Mouse (Mus musculus): Measurements from ENCODE around the gene Olfr608.
"Not testable (repeated sequence)": the region's sequence is repeated elsewhere in the genome, so short reads cannot be mapped to it uniquely, and the experiment has no call there.

The Olfr608 gene

DNA sequence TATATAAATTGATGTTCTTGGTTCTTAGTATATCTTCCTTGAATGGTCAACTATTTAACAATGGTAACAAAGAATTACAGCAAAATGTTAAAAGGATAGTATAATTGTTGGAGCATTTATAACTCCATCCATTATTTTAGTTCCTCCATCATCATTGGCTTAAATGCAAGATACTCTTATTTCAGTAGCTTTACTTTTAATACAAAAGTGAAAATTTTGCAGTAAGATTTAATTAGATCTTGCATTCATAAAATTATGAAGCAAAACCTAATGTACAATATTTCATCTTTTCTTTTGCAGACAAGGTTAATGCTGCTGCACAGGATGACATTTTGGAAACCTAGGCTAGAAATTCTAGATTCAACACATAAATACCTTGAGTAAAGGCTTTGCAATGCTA, at the start of gene Olfr608:
Gene Olfr608 (plus strand): TSS at position 301 of the 400 bp plus-strand sequence.
- DNase-seq (ENCODE audit: low spot score), result no peak

DNA sequence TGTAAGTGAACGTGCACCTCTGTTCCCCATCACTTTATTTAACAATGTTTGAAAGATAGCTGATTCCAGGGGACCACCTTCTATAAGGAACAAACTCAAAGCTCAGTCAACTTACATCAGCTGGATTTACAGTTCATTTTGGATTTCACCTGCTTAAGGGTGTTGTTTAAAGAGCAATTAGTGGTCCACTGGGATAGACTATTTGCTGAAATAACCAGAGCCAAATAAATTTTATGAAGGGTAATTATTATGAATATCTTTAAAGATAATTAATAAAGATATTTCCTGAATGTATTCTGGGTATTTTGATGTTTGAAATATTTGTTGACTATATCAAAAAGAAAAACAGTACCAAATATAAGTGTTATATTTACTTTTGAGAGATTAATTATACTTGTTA, 24.3 kb upstream of the Olfr608 start, which contains the start of gene Olfr605:
Gene Olfr605 (minus strand): TSS at position 101 of the 400 bp plus-strand sequence.
- no peak for DNase-seq (ENCODE audit: low spot score)

DNA sequence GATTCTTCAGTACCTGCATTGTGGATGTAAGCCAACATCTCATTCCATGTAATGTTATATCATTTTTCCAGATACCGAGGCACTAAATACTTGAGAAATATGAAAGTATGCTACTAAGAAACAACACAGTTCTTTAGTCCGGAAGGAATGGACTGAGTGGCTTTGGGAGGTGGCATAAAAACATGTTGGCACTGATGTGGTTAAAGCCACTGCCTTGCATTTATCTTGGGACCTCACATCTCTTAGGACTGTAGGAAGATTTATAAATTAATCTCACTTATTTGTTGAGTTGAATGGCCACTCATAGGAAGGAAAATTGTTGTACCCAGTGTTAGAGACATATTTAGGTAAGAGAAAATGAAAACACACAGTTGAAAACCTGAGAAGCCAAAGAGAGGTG, 20.9 kb upstream of the Olfr608 start, which contains the start of gene Olfr606:
Gene Olfr606 (plus strand): TSS at position 301 of the 400 bp plus-strand sequence.
- DNase-seq (ENCODE audit: low spot score), result no peak

DNA sequence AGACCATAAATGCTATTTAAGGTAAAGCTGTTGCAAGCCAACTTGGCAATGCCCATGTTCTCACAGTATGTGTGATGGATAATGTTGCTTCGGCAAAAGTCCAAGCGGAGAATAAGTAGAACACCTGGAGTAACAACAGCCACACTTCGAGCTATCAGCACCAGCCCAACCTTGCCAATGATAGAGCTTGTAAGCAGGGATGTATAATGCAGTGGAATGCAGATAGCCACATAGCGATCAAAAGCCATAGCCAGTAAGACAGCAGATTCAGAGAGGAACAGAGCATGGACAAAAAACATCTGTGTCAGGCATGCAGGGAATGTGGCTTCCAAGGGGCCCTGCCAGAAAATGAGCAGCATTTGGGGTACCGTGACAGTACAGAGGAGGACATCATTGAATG, 9.1 kb upstream of the Olfr608 start:
- DNase-seq (ENCODE audit: low spot score), result no peak

DNA sequence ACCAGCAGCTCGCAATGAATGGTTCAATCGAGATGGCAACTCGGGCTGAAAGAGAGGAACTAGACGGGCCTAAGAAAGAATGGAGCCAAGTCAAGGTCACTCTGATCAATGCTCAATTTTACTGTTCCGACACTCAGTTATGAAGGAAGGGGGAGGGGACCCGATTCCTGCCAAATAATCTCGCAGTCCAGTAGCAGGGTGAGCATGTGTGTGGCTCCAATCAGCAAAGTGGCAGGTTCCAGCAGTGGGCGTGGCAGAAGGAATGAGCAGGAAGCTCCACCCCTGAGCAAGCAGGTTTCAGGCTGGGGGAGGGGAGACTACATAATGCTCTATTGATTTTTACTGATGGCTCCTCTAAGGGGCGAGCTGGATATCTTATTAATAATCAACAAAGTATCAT, 7.4 kb downstream of the Olfr608 start:
- not testable (repeated sequence) for DNase-seq (ENCODE audit: low spot score)

DNA sequence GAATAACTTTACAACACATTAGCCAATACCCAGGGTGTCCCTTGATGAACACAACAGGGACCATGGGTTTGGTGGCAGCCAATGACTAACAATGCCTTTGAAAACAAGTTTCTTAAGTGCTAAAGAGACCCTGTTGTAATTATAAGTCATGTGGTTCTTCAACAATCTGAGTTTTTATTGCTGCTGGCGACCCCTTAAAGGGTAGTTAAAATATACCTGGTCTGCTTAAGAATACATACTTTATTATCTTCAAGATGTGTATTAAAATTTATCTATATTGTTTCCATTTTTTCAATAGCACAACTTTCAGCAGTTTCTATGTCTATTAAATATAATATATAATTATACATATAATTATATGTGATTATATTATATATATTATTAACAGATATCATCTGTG, 28.3 kb downstream of the Olfr608 start, which contains the start of gene Olfr609:
Gene Olfr609 (minus strand): TSS at position 101 of the 400 bp plus-strand sequence.
- no peak for DNase-seq (ENCODE audit: low spot score)

DNA sequence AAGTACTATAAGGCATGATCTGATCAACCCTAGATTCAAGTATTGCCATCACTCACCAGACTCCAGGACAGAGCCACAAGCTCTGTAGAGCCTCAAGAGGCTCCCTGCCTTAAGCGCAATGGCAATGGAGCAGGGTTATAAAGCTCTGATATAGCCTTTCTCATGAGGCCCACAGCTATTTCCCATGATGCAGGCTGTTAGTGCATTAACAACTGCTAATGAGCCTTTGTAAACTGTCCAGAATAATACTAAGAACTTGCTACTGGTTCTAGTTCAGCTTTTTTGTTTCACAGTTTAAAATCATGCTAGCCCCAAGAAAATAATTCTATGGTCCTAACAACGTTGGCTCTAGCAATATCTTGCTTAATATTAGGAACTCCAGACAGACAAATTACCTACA, 42.3 kb downstream of the Olfr608 start, which contains the start of gene Olfr610:
Gene Olfr610 (minus strand): TSS at position 101 of the 400 bp plus-strand sequence.
- DNase-seq (ENCODE audit: low spot score), result no peak

DNA sequence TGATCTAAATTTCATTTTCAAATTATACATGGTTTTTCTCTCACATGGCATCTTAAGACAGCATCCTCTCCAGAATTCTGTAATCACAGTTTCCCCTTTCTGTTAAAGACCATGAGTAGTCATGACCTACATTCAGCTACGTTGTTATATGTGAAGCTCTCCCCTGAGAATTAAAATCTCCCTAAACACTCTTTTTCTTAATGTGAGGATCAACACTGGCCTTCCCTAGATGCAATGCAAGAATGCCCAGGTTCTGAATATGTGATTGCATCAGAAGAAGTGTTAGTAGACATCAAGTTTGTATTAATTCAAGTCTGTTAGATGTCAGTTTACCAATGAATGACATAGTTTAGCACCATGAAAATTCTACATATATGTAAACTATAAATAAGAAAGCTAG, 51.1 kb downstream of the Olfr608 start, which contains the start of gene Olfr611:
Gene Olfr611 (minus strand): TSS at position 101 of the 400 bp plus-strand sequence.
- DNase-seq (ENCODE audit: low spot score), result not testable (repeated sequence)
